Mouse (Mus musculus): ENCODE results near the gene Foxl1.

GRCm38 (mm10) chr8:121117906-121118305, 9.8 kb upstream of the Foxl1 start:
- no peak for TF ChIP-seq CTCF (IDR thresholded peaks at IDR 0.05; ENCODE audit: control insufficient read depth, insufficient read depth, insufficient replicate concordance, low read depth, low read length)
- TF ChIP-seq POLR2A (IDR thresholded peaks at IDR 0.05; ENCODE audit: control insufficient read depth, low read depth, low read length), result no peak

All from testis, adult 2 months (tissue).